Mouse (Mus musculus): ENCODE data around the gene Smyd1.

Gene Smyd1

GRCm38 (mm10) chr6:71201925-71202324, 120.1 kb downstream of the Smyd1 start:
- DNase-seq = no peak

- no peak for DNase-seq
Observed at GRCm38 (mm10) chr6:71199612-71200011, 122.4 kb downstream of the Smyd1 start, which contains the start of gene Fabp1. Fabp1 (plus strand) TSS chr6:71199827.

- DNase-seq = no peak
Observed at GRCm38 (mm10) chr6:71197636-71198535, 124.1 kb downstream of the Smyd1 start.

GRCm38 (mm10) chr6:71196107-71196506, 125.9 kb downstream of the Smyd1 start:
- no peak for DNase-seq

- no peak for DNase-seq
Observed at GRCm38 (mm10) chr6:71193151-71193740, 128.8 kb downstream of the Smyd1 start.

- no peak for DNase-seq
Observed at GRCm38 (mm10) chr6:71190501-71190900, 131.5 kb downstream of the Smyd1 start.

- DNase-seq = no peak
Observed at GRCm38 (mm10) chr6:71189578-71189977, 132.5 kb downstream of the Smyd1 start.

- DNase-seq = no peak
Observed at GRCm38 (mm10) chr6:71184941-71185604, 137.0 kb downstream of the Smyd1 start.

- DNase-seq = no peak
Observed at GRCm38 (mm10) chr6:71180596-71180995, 141.4 kb downstream of the Smyd1 start.

- DNase-seq = no peak
Observed at GRCm38 (mm10) chr6:71172812-71173580, 149.0 kb downstream of the Smyd1 start.

GRCm38 (mm10) chr6:71166551-71167169, 155.4 kb downstream of the Smyd1 start:
- DNase-seq = peak; percentile 20 to 34

- DNase-seq = no peak
Observed at GRCm38 (mm10) chr6:71164394-71164793, 157.6 kb downstream of the Smyd1 start.

Measured in cerebellum, postnatal 36 days (tissue).